In the genomic region with DNA sequence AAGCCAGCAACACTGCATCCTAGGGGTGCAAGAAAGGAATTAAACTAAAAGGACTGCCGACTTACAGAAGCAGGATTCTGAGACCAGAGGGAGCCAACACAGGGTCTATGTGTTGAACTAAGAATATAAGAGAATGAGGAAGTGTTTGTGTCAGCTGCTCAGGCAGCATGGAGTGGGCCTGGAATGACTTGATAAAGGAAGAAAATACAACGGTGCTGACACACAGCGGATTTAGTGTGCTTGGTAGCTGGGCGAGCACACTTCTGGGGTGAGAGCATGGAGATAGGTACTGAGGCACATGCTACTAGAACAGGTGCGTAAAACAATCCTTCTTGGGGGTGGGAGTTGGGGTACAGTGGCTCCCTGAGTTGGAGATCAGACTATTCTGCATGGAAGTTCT, we compare ENCODE assay signal across 14 mouse cellular contexts.
"Had no signal": no experiment of that assay in that cellular context is flagged by ENCODE, and none has a peak within 500 bp of the region (broad histone marks: within the 10 kb centered on the region; RNA-seq: fewer than 3 reads in every experiment).

No protein-coding gene starts in this region.

- H3K27ac ChIP-seq: limb, embryonic 12.5 days; liver, embryonic 13.5 days; midbrain, embryonic 10.5 days; midbrain, embryonic 15.5 days; neural tube, embryonic 13.5 days had no signal

- DNase-seq: kidney, adult 2 months; kidney, postnatal 25 days; liver; liver, embryonic 13.5 days; liver, postnatal 0 days; retina, postnatal 1 day; right cerebral cortex, postnatal 4 days; spleen, adult 18-20 months; thymus, adult 18-20 months; thymus, postnatal 25 days had no signal

- H3K4me1 ChIP-seq: limb, embryonic 12.5 days; midbrain, embryonic 10.5 days; midbrain, embryonic 15.5 days; neural tube, embryonic 13.5 days had no signal

- H3K4me2 ChIP-seq: limb, embryonic 12.5 days; liver, embryonic 13.5 days; midbrain, embryonic 15.5 days; neural tube, embryonic 13.5 days had no signal

- H3K27me3 ChIP-seq: limb, embryonic 12.5 days; liver, embryonic 13.5 days; midbrain, embryonic 15.5 days; neural tube, embryonic 13.5 days had no signal

- H3K9ac ChIP-seq: limb, embryonic 12.5 days; liver, embryonic 13.5 days; liver, postnatal 0 days; midbrain, embryonic 15.5 days; neural tube, embryonic 13.5 days had no signal

- ATAC-seq: liver, postnatal 0 days; midbrain, embryonic 15.5 days had no signal

- H3K9me3 ChIP-seq: liver, embryonic 13.5 days; midbrain, embryonic 10.5 days; midbrain, embryonic 15.5 days; neural tube, embryonic 13.5 days had no signal

- H3K4me3 ChIP-seq: limb, embryonic 12.5 days; liver, embryonic 13.5 days; midbrain, embryonic 10.5 days; midbrain, embryonic 15.5 days; neural tube, embryonic 13.5 days had no signal
